In genomic region chr7:126481699-126482098, GRCm38 (mm10) we compare ENCODE assay signal across 8 mouse cellular contexts. TPM values are rescaled to one million over a fixed set of nuclear protein-coding genes. Genes with fewer than 3 reads are reported as not detected.
A peak's percentile ranks its signal among the peaks of the same experiment; 100 is the strongest.
DNase-seq lines count a peak whose midpoint lies in the region; ATAC-seq and TF ChIP-seq lines count a peak whose summit lies in the region.

No protein-coding gene starts in this region.

- no peak for TF ChIP-seq POLR2A in heart, adult 2 months (IDR thresholded peaks at IDR 0.05; ENCODE audit: insufficient read depth, low read depth, low read length)
- no peak for TF ChIP-seq POLR2A in spleen, adult 2 months (IDR thresholded peaks at IDR 0.05; ENCODE audit: low read depth, low read length)

- no peak overlapping the region for H3K9ac ChIP-seq in heart, adult 2 months (ENCODE audit: low read depth, low read length)

- H3K27me3 ChIP-seq in heart, adult 2 months (ENCODE audit: control insufficient read depth, insufficient read depth, low read length) = no peaks in the 10 kb centered on the region
- no peaks in the 10 kb centered on the region for H3K27me3 ChIP-seq in spleen, adult 2 months (ENCODE audit: control insufficient read depth, insufficient read depth, low read length)

- DNase-seq in heart, adult 2 months = no peak
- DNase-seq in heart, adult 18-20 months = no peak
- DNase-seq in spleen, adult 2 months (ENCODE audit: low read depth in 1 of 2, low spot score in 2 of 2) = no peak
- DNase-seq in spleen, postnatal 10 days (ENCODE audit: low spot score in 2 of 2) = no peak
- DNase-seq in testis, postnatal 14 days (ENCODE audit: low spot score) = no peak
- DNase-seq in left cerebral cortex, postnatal 25 days (ENCODE audit: low spot score in 2 of 2) = no peak
- no peak for DNase-seq in urinary bladder, postnatal 10 days (ENCODE audit: low spot score)

- no peaks in the 10 kb centered on the region for H3K79me2 ChIP-seq in heart, adult 2 months (replicated peaks; ENCODE audit: control insufficient read depth, insufficient read depth, low read length)

- H3K4me1 ChIP-seq in heart, adult 2 months (ENCODE audit: control insufficient read depth, insufficient read depth, low read length) = no peaks in the 10 kb centered on the region
- H3K4me1 ChIP-seq in spleen, adult 2 months (ENCODE audit: control insufficient read depth, insufficient read depth, insufficient read length) = 0 out of 2 replicates have a peak, but pooled peaks cover 1% of the 10 kb centered on the region

- intact Hi-C loops in heart, adult 2 months (cut with DNase I) = loop anchor here (1.0 to 5.0 kb wide), 3 partner anchors 47 to 156 kb away; partner anchors contain the start of gene Nfatc2ip
- intact Hi-C loops in left cerebral cortex, postnatal 25 days (cut with DNase I) = loop anchor here (2.0 kb wide), 1 partner anchor 47 kb away; no protein-coding TSS in a partner anchor

- peak overlapping the region; percentile 65 for H3K27ac ChIP-seq in heart, adult 2 months
- no peak overlapping the region for H3K27ac ChIP-seq in spleen, adult 2 months (ENCODE audit: insufficient read depth, low read length)

- peak overlapping the region; percentile 53 for H3K4me3 ChIP-seq in heart, adult 2 months
- H3K4me3 ChIP-seq in spleen, adult 2 months (ENCODE audit: extremely low read depth, insufficient read depth, insufficient read length) = peak overlapping the region; percentile 14; the same call in 1 of the 2 replicates

- 14% methylated on average over 5 of the region's 5 CpGs for WGBS in heart, adult 2 months
- WGBS in spleen, adult 2 months = 15% methylated on average over 5 of the region's 5 CpGs

- peak; percentile 43 for ATAC-seq in inflammation-experienced regulatory T-cells, adult 6 months

- no peak for TF ChIP-seq EP300 in heart, adult 2 months (IDR thresholded peaks at IDR 0.05; ENCODE audit: insufficient read depth, low read depth, low read length)

- no peaks in the 10 kb centered on the region for H3K36me3 ChIP-seq in heart, adult 2 months (ENCODE audit: control insufficient read depth, insufficient read depth, low read length)
- no peaks in the 10 kb centered on the region for H3K36me3 ChIP-seq in spleen, adult 2 months (ENCODE audit: control insufficient read depth, insufficient read depth, low read length)

- peak; percentile 88 for TF ChIP-seq CTCF in heart, adult 2 months (IDR thresholded peaks at IDR 0.05)
- no peak for TF ChIP-seq CTCF in spleen, adult 2 months (IDR thresholded peaks at IDR 0.05; ENCODE audit: extremely low read depth, insufficient read depth, insufficient read length, insufficient replicate concordance)

RNA-seq across cellular contexts. Expression of gene Tufm, which starts 5.5 kb away (rescaled TPM):
- 100 to 1,000 TPM; 271 to 314 TPM for total RNA-seq in heart, adult 2 months (2021)
- polyA plus RNA-seq in heart, adult 2 months (2012; rRNA removed) = 288 and 353 TPM in 2 replicates
- total RNA-seq in heart, adult 18-20 months (2021) = 100 to 1,000 TPM; 286 to 355 TPM
- 51.8 and 58.1 TPM in 2 replicates for polyA plus RNA-seq in spleen, adult 2 months (2012; rRNA removed)
- 10 to 100 TPM; 65.5 to 83.5 (median 69.4) TPM for polyA plus RNA-seq in inflammation-experienced regulatory T-cells, adult 6 months (2017; shearing (Covaris generic))
- 10 to 100 TPM; 76.3 to 92.6 TPM for total RNA-seq in left cerebral cortex, postnatal 25 days (2021)

RNA-seq across cellular contexts. Expression of gene Sh2b1, which starts 6.5 kb away (rescaled TPM):
- 10 to 100 TPM; 42.5 to 46.1 TPM for total RNA-seq in heart, adult 2 months (2021)
- polyA plus RNA-seq in heart, adult 2 months (2012; rRNA removed) = 58.2 and 59.2 TPM in 2 replicates
- 10 to 100 TPM; 40.9 to 45.1 TPM for total RNA-seq in heart, adult 18-20 months (2021)
- 53.4 and 67.4 TPM in 2 replicates for polyA plus RNA-seq in spleen, adult 2 months (2012; rRNA removed)
- polyA plus RNA-seq in inflammation-experienced regulatory T-cells, adult 6 months (2017; shearing (Covaris generic)) = 10 to 100 TPM; 12.6 to 18.9 (median 13.3) TPM
- 10 to 100 TPM; 74.1 to 78.9 TPM for total RNA-seq in left cerebral cortex, postnatal 25 days (2021)

RNA-seq across cellular contexts. Expression of gene Atp2a1, which starts 18.8 kb away (rescaled TPM):
- total RNA-seq in heart, adult 2 months (2021) = 1 to 10 TPM; 1.1 to 1.3 TPM
- polyA plus RNA-seq in heart, adult 2 months (2012; rRNA removed) = 5.7 and 6.6 TPM in 2 replicates
- under 1 TPM; 0.87 TPM for total RNA-seq in heart, adult 18-20 months (2021)
- polyA plus RNA-seq in spleen, adult 2 months (2012; rRNA removed) = 2.4 and 2.6 TPM in 2 replicates
- polyA plus RNA-seq in inflammation-experienced regulatory T-cells, adult 6 months (2017; shearing (Covaris generic)) = under 1 TPM; 0.16 to 0.49 (median 0.29) TPM
- under 1 TPM; 0.32 to 0.39 TPM for total RNA-seq in left cerebral cortex, postnatal 25 days (2021)

RNA-seq across cellular contexts. Expression of gene Atxn2l, which starts 21.5 kb away (rescaled TPM):
- total RNA-seq in heart, adult 2 months (2021) = 10 to 100 TPM; 34.0 to 37.6 TPM
- 48.1 and 66.7 TPM in 2 replicates for polyA plus RNA-seq in heart, adult 2 months (2012; rRNA removed)
- 10 to 100 TPM; 33.0 to 37.1 TPM for total RNA-seq in heart, adult 18-20 months (2021)
- 208 and 311 TPM in 2 replicates for polyA plus RNA-seq in spleen, adult 2 months (2012; rRNA removed)
- polyA plus RNA-seq in inflammation-experienced regulatory T-cells, adult 6 months (2017; shearing (Covaris generic)) = 10 to 100 TPM; 13.4 to 16.4 (median 14.8) TPM
- total RNA-seq in left cerebral cortex, postnatal 25 days (2021) = 100 to 1,000 TPM; 114 TPM

RNA-seq across cellular contexts. Expression of gene Rabep2, which starts 53.1 kb away (rescaled TPM):
- 1 to 10 TPM; 5.3 to 6.3 TPM for total RNA-seq in heart, adult 2 months (2021)
- 8.1 and 9.2 TPM in 2 replicates for polyA plus RNA-seq in heart, adult 2 months (2012; rRNA removed)
- 1 to 10 TPM; 5.5 to 7.5 TPM for total RNA-seq in heart, adult 18-20 months (2021)
- 60.3 and 73.9 TPM in 2 replicates for polyA plus RNA-seq in spleen, adult 2 months (2012; rRNA removed)
- 10 to 100 TPM; 37.8 to 39.6 (median 38.1) TPM for polyA plus RNA-seq in inflammation-experienced regulatory T-cells, adult 6 months (2017; shearing (Covaris generic))
- total RNA-seq in left cerebral cortex, postnatal 25 days (2021) = 10 to 100 TPM; 10.8 to 14.4 TPM
